Mouse (Mus musculus) lung, postnatal 14 days (tissue): ENCODE data around the gene Cxcr4.
A peak's percentile ranks its signal among the peaks of the same experiment; 100 is the strongest.
"Not testable (repeated sequence)": the region's sequence is repeated elsewhere in the genome, so short reads cannot be mapped to it uniquely, and the experiment has no call there.

ENCODE experiments used
- DNase-seq: peaks from one replicate; pipeline ENCODE4 v3.0.0; 2021

Gene Cxcr4

GRCm38 (mm10) chr1:128597209-128597782 lies 5.2 kb upstream of the Cxcr4 start:
- no peak for DNase-seq

- no peak for DNase-seq
Observed at GRCm38 (mm10) chr1:128595528-128595927, 3.4 kb upstream of the Cxcr4 start.

GRCm38 (mm10) chr1:128595105-128595420 lies 3.0 kb upstream of the Cxcr4 start:
- no peak for DNase-seq

GRCm38 (mm10) chr1:128594353-128595104 lies 2.4 kb upstream of the Cxcr4 start:
- no peak for DNase-seq

GRCm38 (mm10) chr1:128592961-128593501 lies 938 bp upstream of the Cxcr4 start:
- peak; percentile 48 for DNase-seq

- DNase-seq = peak; percentile 44
Observed at GRCm38 (mm10) chr1:128591721-128592210, 327 bp downstream of the Cxcr4 start.

- peak; percentile 60 for DNase-seq
Observed at GRCm38 (mm10) chr1:128590816-128591720, 1.0 kb downstream of the Cxcr4 start.

- DNase-seq = no peak
Observed at GRCm38 (mm10) chr1:128590011-128590410, 2.1 kb downstream of the Cxcr4 start.

DNA sequence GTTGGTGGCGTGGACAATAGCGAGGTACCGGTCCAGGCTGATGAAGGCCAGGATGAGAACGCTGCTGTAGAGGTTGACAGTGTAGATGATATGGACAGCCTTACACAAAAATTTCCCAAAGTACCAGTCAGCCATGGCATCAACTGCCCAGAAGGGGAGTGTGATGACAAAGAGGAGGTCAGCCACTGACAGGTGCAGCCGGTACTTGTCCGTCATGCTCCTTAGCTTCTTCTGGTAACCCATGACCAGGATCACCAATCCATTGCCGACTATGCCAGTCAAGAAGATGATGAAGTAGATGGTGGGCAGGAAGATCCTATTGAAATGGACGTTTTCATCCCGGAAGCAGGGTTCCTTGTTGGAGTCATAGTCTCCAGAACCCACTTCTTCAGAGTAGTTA lies 2.6 kb downstream of the Cxcr4 start:
- DNase-seq = no peak

DNA sequence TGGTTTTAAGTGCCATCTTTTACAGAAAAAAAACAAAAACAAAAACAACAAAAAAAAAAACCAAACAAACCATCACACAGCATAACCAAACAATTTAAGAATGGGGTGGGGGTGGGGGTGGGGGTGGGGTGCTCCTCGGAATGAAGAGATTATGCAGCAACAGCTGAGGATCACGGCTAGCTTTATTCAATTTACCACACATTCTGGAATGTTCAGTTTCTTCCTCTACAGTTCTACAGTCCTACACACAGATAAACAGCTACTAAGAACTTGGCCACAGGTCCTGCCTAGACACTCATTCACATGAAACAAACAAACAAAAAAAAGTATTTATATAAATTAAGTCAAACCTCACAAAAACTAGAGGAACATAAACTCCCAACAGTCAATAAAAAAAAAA lies 3.8 kb downstream of the Cxcr4 start:
- DNase-seq = no peak

DNA sequence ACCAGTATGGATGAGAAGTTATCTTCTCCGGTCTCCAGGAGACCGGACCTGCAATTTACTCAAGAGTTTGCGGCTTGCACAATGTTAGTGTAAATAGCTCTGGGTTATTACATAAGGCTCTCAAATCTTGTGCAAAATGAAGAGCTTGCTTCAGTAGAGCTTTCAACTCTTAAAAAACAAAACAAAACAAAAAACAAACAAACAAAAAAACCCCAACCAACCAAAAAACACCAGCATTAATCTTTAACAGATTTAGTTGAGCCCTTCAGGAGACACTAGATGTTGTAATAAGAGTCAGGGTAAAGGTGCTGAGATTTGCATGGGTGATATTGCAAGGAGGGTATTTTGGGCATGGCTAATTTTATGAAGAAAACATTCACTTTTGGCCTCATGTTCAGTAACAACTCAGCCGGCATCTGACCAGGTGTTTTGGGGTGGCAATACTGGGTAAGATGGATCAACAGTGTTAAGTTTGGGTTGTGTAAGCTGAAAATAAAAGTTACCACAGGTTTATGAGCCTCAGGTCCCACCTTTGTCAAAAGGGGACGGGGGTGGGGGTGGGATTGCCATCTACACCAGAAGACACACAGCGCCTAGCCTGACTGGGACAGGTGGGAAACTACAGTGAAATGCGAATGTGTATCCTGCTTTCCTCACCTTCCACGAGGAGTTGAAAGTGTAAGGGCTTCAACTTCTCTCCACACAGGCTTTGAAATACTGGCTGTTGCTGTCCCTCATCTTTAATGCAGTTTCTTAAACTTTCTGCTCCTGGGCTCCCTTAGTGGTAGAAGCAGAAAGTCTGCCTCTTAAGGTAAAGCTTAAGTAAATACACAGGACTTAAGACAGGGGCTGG lies 4.9 kb downstream of the Cxcr4 start:
- DNase-seq = no peak

DNA sequence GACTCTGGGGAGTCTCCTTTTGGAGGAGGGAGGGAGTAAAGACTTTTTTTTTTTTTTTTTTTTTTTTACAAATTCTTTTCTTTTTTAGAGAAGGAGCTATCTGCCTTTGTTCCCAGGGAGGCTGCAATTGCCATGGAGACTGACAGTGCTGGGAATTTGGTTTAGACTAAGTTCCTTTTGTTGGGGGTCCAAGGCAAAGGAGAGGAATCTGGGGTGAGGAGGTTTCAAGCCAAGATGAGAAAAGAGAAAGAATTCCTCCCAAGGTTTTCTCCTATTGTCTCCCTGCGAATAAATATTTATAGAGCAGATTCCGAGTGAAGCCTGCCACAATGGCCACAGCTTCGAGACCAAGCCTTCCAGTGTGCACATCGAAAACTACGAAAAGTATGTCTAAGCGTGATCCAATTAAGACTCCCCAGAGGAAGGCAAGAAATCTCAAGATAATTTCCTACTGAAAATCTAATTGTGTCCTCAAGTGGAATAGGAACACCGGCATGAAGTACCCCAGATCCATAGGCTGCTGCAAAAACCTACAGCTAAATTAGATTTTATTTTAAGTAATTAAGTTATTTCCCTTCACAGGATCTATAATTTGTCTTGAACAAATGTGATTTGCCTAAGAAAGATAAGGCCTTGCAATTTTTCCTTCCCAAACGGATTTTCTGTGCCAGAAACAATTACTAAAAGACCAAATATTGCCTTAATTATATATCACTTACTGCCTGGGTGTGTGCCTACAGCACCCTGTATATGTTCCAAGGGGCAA lies 5.7 kb downstream of the Cxcr4 start:
- DNase-seq = no peak

GRCm38 (mm10) chr1:128585396-128586161 lies 6.5 kb downstream of the Cxcr4 start:
- no peak for DNase-seq

DNA sequence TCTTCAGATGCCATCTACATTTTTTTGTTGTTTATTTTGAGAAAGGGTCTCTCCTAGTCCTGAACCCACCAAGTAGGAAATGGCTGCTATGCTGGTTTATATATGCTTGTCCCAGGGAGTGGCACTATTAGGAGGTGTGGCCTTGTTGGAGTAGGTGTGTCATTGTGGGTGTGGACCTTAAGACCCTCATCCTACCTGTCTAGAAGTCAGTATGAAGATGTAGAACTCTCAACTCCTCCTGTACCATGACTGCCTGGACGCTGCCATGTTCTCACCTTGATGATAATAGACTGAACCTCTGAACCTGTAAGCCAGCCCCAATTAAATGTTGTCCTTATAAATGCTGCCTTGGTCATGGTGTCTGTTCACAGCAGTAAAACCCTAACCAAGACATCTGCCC lies 7.4 kb downstream of the Cxcr4 start:
- DNase-seq = not testable (repeated sequence)

DNA sequence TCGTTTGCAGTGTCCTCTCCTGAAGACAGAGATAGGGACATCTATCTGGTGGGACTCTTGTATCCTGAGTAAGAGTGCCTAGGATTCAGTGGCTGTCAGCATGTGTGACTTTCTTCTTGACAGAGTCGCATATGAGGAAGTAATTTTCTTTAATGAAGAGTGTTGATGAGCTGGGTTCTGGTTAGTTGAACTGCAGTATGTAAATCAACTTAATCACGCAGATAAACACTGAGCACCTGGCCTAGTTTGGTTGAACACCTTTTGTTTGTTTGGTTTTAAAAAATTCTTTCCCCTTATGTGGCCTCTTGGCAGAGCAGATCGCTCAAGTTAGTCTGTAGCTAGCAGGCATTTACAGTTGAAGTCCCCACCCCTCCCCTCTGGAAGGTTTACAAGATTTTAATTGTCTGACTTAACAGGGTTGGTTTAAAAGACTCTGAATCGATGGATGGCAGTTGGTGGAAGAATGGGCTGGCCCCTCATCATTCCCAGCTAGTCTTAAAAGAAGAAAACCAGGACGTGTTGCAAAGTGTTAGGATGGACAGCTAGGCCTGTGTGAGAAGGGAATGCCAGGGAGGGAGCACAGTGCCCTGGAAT lies 8.7 kb downstream of the Cxcr4 start:
- no peak for DNase-seq

DNA sequence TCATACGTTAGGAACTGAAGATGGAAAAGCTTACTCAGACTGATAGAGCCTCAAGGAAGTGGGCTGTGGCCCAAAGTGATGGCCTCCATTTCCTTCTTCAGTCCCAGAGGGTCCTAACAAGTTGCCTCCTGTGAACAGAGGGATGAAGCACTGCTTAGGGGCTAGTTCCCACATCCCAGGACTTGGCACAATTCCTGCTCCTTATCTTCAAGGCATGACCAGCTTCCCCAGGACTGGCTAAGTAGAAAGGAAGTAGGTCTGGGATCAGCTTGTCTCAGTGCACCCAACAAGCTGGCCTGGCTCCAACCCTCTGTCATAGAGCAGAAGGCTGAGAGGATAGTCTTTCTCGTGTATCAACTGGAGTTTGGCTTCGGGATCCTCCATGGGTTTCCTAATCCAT lies 11.8 kb downstream of the Cxcr4 start:
- DNase-seq = peak; percentile 28

DNA sequence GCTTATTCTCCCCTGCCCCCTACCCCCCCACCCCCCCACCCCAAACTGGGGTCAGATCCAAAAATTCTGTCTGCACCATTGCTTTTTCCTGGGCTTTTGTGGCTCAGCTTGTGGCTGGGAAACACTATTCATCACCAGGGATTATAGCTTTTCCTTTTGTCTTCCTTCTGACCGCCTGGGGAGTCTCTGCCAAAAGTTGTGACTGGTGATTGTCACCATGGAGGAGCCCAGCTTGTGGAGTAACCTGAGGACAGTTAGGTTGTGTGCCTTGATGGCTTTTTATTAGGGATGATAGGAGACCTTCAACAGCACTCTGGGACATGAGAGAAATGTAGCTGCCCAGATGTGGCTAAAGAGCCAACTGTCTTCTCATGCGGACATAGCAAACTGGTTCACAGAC lies 13.6 kb downstream of the Cxcr4 start:
- no peak for DNase-seq

GRCm38 (mm10) chr1:128575096-128575495 lies 17.0 kb downstream of the Cxcr4 start:
- DNase-seq = no peak

GRCm38 (mm10) chr1:128571033-128571432 lies 21.1 kb downstream of the Cxcr4 start:
- no peak for DNase-seq

- DNase-seq = no peak
Observed at GRCm38 (mm10) chr1:128569992-128570648, 22.0 kb downstream of the Cxcr4 start.
